ENCODE assay signal across 8 mouse cellular contexts in the genomic region with DNA sequence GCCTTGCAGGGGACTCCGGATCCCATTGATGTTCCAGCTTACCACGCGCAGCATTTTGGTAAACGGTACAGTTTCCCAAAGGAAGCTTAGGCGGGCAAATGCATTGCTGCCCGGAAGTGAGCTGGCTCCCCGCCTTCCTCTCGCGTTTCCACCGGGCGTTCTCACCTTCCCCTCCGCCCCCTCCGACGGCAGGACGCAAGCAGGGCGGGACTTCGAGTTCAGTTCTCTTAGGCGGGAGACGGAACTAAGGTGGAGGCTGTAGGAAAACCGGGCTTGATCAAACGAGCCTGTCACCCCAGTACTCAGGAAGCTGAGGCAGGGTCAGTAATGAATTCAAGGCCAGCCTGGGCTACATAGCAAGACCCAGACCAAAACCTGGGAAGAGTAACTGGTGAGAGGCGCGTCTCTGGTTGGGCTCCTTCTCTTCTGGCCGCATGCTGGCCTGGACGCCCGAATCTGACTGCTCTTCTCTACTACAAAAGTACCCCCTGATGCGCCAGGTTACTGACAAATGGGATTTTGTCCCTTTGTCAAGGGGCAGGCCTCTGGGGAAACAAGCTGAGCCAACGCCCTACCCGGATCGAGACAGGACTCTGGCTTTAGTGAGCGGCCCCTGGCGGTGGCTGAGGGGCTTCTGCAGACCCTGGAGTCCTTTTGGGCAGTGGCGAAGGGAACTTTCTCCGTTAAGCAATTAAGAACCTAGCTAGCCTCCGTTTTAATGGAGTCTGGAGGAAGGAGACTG. TPM values are rescaled to one million over a fixed set of nuclear protein-coding genes. Genes with fewer than 3 reads are reported as not detected.
DNase-seq lines count a peak whose midpoint lies in the region; ATAC-seq and TF ChIP-seq lines count a peak whose summit lies in the region.

A gene (plus strand): TSS at position 207 of the 742 bp plus-strand sequence.

- H3K4me2 ChIP-seq in lung, postnatal 0 days (replicated peaks; ENCODE audit: low read depth, low read length), result peak within 1 kb of the TSS; percentile 57

- H3K27ac ChIP-seq in lung, postnatal 0 days (ENCODE audit: low read length), result peak within 1 kb of the TSS; percentile 86

- peak within 1 kb of the TSS; percentile 57 for H3K9ac ChIP-seq in lung, postnatal 0 days (replicated peaks; ENCODE audit: low read depth)

- 21% methylated on average over 31 of the region's 35 CpGs for WGBS in lung, postnatal 0 days

- H3K9me3 ChIP-seq in lung, postnatal 0 days (ENCODE audit: low read length), result no peaks in the 10 kb centered on the region

- no peaks in the 10 kb centered on the region for H3K27me3 ChIP-seq in lung, postnatal 0 days (replicated peaks; ENCODE audit: insufficient read depth, low read length)

- 0 out of 2 replicates have a peak, but pooled peaks have one; percentile 11 for TF ChIP-seq EP300 in lung, postnatal 0 days (IDR thresholded peaks at IDR 0.05)

- peak within 1 kb of the TSS; percentile 47 for H3K4me3 ChIP-seq in lung, postnatal 0 days (ENCODE audit: low read depth, low read length)

- peak; percentile 96 for ATAC-seq in hematopoietic stem cell, adult 5-6 weeks (replicated peaks in 1 of 2; ENCODE audit: insufficient read depth in 1 of 2, low FRiP score in 2 of 2, low TSS enrichment in 1 of 2, low read depth in 1 of 2, poor library complexity in 2 of 2, severe bottlenecking in 2 of 2)
- ATAC-seq in lung, postnatal 0 days, result peak; percentile 97

- TF ChIP-seq CTCF in lung, postnatal 0 days (IDR thresholded peaks at IDR 0.05), result peak; percentile 66

- DNase-seq in MEL-GATA-1-ER (ENCODE audit: extremely low read depth, low read depth), result peak; percentile 79
- peak; percentile 64 for DNase-seq in cerebellum, adult 8-10 months
- DNase-seq in forelimb bud, embryonic 11.5 days (ENCODE audit: low read depth, low spot score), result peak; percentile 77
- peak; percentile 67 for DNase-seq in layer of hippocampus, adult 9-11 months
- DNase-seq in lung, postnatal 0 days (ENCODE audit: low spot score), result peak; percentile 92
- DNase-seq in ovary, postnatal 14 days (ENCODE audit: low spot score), result peak; percentile 54
- DNase-seq in thymus, postnatal 14 days, result peak; percentile 81

- no peaks in the 10 kb centered on the region for H3K4me1 ChIP-seq in lung, postnatal 0 days (ENCODE audit: insufficient read depth, low read depth, low read length)

- no peaks in the 10 kb centered on the region for H3K36me3 ChIP-seq in lung, postnatal 0 days (ENCODE audit: insufficient read depth, low read length)

RNA-seq across cellular contexts. Expression of the gene that starts here (rescaled TPM):
- total RNA-seq in hematopoietic stem cell, adult 5-6 weeks (2017), result 1.7 and 5.8 TPM in 2 replicates
- polyA plus RNA-seq in lung, postnatal 0 days (2015; fragmentation: Nextera tagmentation; extraction: Ambion mirVana), result 1.9 and 2.5 TPM in 2 replicates

Comparison
In these comparisons a context has a peak if more than half of its experiments do, and no peak if none do; other contexts are left out.
1. Peak in every context shown above with its lines: DNase-seq, ATAC-seq, H3K4me3 ChIP-seq and H3K27ac ChIP-seq.